Mouse (Mus musculus) megakaryocyte progenitor cell, adult 5-6 weeks (primary cell): Measurements from ENCODE around the gene Snd1. TPM values are rescaled to one million over a fixed set of nuclear protein-coding genes. Genes with fewer than 3 reads are reported as not detected.

Source experiments
- ATAC-seq: replicated peaks from 2 replicates; pipeline ENCODE4 v1.8.0; 2016; ENCODE audit warnings: mild to moderate bottlenecking, moderate TSS enrichment, inconsistent platforms; ENCODE audit not compliant: poor library complexity
- total RNA-seq, 2 experiments: library from RNA; stranded (forward) in 1 of 2; stranded (reverse) in 1 of 2; fragments of 157-497, 149-512 nt in 1 of 2; fragments of 200-1000 nt in 1 of 2; gene quantifications; 2 replicates each; pipeline versions ENCODE4 v1.2.3 to v1.2.4; 2015 to 2017

Gene Snd1
- total RNA-seq, 2 experiments from 2014 or later = 85.0 to 177 TPM

DNA sequence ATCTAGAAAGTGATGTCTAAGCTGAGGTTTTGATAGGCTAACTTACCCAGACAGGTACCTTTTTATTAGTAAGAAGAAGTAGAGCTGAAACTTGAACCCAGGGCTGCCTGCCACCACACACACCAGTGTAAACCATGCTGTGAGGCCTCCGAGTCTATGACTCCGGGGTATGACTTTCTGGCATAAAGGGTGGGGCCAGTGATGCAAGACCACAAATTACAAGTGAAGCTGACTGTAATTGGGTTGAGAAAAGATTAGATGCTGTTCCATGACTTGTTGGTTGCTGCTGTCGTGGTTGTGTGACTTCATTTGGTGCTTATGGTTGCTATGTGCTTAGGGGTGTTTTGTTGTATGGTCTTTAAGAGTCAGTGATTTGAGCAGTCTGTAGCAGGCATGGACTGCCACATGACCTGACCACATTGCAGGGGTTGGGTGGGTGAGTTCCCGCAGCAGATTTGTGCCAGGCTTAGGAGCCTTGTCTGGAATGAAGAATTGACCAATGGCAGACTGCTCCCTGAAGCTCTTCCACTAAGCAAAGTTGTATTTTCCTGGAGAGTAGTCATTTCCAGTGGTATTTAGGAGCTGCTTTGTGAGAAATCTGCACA is 7.9 kb downstream of the Snd1 start:
- ATAC-seq = no peak

GRCm38 (mm10) chr6:28486008-28486407 is 11.1 kb downstream of the Snd1 start:
- no peak for ATAC-seq

- no peak for ATAC-seq
Measured at GRCm38 (mm10) chr6:28486471-28486870, 11.5 kb downstream of the Snd1 start.

DNA sequence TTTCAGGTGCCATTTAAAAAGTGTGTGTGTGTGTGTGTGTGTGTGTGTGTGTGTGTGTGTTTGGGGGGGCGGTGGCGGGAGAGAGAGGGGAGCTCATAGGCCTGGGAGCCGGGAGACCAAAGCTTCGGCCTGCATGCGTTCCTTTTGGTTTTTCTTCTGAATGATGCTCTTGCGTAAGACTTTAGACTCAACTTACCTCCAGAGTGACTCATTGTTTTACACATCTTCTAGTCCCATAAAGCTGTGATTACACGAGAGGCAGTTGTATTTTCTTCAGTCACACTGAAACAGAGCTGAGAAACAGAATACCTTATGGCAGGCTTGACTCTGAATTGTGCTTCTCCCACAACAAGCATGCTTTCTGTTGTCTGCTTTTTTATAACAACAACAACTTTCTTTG is 12.0 kb downstream of the Snd1 start:
- ATAC-seq = no peak

DNA sequence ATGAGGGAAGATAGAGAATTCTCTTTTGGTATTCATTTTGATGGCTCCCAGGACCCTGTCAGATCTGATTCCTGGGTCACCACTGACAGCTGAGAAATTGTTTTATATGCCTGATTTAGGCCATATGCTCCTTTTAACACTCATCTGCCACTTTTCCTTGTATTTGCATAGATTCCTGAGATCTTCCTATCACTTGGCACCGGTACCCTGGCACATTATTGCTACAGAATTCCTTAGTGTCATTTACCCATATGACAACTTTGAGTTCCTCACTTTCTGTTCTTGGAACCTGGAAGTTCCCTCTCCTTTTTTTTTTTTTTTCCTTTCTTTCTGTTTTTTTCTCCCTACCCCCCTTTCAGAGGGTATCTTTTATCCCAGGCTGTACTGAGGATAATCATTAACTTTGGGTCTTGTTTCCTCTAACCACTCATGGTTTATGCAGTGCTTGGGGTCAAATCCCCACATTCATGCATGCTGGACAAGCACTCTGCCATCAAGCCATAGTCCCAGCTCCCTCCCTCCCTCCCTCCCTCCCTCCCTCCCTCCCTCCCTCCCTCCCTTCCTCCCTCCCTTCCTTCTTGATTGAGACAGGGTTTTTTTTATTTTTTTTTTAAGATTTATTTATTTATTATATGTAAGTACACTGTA is 13.4 kb downstream of the Snd1 start:
- no peak for ATAC-seq

- ATAC-seq = peak; percentile 59
Measured at GRCm38 (mm10) chr6:28490612-28491011, 15.7 kb downstream of the Snd1 start.

GRCm38 (mm10) chr6:28491198-28491597 is 16.3 kb downstream of the Snd1 start:
- no peak; the same call in 1 of the 2 replicates for ATAC-seq

GRCm38 (mm10) chr6:28497837-28498236 is 22.9 kb downstream of the Snd1 start:
- ATAC-seq = peak; percentile 97

- no peak for ATAC-seq
Measured at GRCm38 (mm10) chr6:28502576-28502975, 27.6 kb downstream of the Snd1 start.

DNA sequence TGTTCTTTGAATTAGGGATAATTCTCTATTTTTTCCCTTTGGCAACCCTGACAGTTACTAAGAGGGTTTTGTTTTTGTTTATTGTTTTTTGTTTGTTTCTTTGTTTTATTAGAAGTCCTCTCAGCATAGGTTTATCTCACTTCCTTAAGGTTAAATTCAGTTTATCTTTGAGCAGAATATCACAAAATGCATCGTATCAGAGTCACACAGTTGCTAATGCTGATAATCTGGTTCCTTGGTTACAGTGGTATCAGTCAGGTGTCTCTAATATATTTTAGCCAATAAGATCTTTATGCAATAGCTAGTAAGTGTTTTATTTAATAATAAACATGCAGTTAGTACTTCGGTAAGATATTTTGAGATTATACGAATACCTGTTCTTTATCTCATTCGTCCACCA is 28.2 kb downstream of the Snd1 start:
- ATAC-seq = no peak

GRCm38 (mm10) chr6:28504611-28505010 is 29.7 kb downstream of the Snd1 start:
- no peak for ATAC-seq

DNA sequence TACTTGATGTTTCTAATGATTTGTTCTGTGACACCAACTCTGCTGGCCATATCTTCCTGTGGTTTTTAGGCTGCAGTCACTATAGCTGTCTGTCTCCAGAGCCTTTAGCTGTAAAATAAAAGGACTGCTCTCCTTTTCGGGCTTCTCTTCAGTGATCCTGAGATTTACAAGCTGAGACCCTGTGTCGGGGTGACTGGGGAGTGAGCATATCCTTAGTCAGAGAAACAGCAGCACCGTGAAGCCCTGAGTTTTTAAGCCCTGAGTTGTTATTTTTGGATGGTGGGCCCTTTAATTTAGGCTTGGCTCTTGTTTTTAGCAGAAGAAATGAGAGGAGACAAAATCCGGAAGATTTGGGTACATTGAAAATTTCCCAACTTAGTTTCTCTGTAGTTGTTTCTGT is 32.8 kb downstream of the Snd1 start:
- ATAC-seq = no peak

GRCm38 (mm10) chr6:28514195-28514594 is 39.3 kb downstream of the Snd1 start:
- ATAC-seq = no peak

GRCm38 (mm10) chr6:28514830-28515350 is 40.0 kb downstream of the Snd1 start:
- ATAC-seq = no peak

- no peak for ATAC-seq
Measured at GRCm38 (mm10) chr6:28516618-28517017, 41.7 kb downstream of the Snd1 start.

DNA sequence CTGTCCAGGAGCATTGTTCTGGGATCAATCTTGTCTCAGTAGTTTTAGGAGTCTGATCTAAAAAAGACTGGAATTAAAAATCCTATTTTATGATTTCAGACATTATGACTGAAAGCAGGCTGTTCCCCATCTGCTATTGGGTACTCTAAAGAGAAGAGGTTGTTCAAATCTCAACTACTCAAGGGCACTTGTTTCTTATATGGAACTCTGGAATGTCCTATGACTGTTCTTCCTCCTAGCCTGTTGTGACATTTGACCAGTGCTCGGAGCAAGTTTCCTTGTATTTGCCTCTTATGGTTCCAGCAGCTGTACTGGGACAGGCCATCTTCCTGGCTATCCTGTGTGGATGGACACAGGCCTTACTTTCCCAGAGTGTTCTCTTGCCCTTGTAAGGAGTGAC is 42.1 kb downstream of the Snd1 start:
- ATAC-seq = no peak

GRCm38 (mm10) chr6:28519426-28519825 is 44.5 kb downstream of the Snd1 start:
- no peak for ATAC-seq

DNA sequence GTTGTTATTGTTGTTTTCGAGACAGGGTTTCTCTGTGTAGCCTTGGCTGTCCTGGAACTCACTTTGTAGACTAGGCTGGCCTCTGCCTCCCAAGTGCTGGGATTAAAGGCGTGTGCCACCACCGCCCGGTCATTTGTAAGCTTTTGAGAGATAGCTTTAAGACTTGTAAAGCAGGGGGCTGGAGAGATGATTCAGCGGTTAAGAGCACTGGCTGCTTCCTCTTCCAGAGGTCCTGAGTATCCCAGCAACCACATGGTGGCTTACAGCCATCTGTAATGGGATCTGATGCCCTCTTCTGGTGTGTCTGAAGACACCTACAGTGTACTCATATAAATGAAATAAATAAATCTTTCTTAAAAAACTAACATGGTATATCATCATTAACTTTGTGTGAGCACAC is 45.8 kb downstream of the Snd1 start:
- peak; percentile 46; the same call in 1 of the 2 replicates for ATAC-seq

DNA sequence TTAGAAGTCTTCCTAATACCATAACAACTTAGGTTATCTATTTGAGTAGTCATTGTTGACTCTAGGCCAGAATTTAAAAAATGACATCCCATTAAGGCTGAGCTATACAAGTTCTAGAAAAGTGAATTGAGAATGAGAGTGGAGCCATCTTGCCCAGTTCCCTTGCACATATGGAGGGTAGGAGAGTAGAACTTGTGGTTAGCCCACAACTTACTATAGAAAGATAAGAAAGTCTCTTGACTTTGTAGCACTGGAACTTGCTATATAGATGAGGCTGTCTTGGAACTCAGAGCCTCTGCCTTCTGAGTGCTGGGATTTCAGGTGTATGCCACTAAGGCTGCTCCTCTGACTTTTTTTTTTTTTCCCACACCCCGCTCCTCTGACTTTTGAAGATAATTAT is 46.5 kb downstream of the Snd1 start:
- peak; percentile 50; the same call in 1 of the 2 replicates for ATAC-seq

- ATAC-seq = no peak
Measured at GRCm38 (mm10) chr6:28525589-28525988, 50.6 kb downstream of the Snd1 start.

- ATAC-seq = no peak
Measured at GRCm38 (mm10) chr6:28527459-28527858, 52.5 kb downstream of the Snd1 start.

DNA sequence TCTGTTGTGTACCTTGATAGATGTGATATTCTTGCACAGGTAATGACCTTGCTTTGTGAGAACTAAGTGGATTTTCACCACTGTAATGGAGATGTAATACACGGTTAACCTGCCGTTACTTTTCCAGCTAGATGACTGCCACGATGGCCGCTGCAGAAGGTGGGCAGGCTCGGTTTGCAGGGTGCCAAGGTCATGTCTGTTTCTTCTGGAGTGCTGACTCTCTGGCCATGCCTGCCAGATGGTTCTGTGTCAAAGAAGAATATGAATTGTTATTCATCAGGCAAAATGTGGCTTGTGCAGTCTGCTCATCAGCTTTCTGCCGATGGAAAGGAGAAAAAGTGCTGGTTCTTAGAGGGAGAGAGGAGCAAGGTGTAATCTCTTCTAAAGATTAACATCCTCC is 53.3 kb downstream of the Snd1 start:
- ATAC-seq = no peak

- ATAC-seq = no peak
Measured at GRCm38 (mm10) chr6:28536464-28536863, 61.5 kb downstream of the Snd1 start.
